Mouse (Mus musculus) myocyte (in vitro differentiated cells): Measurements from ENCODE around the gene Zfp385c. TPM values are rescaled to one million over a fixed set of nuclear protein-coding genes. Genes with fewer than 3 reads are reported as not detected.

Experiments used
- H3K27me3 ChIP-seq: one replicate; pipeline ENCODE4 v1.6.1; 2011; ENCODE audit not compliant: control insufficient read depth, insufficient read depth, insufficient read length
- H3K36me3 ChIP-seq: one replicate; pipeline ENCODE4 v1.6.1; 2011; ENCODE audit not compliant: control insufficient read depth, insufficient read depth
- H3K4me2 ChIP-seq: one replicate; pipeline ENCODE4 v1.6.1; 2011; ENCODE audit warnings: low read depth, control low read depth
- H3K4me3 ChIP-seq: one replicate; pipeline ENCODE4 v1.5.1; 2011; ENCODE audit warnings: mild to moderate bottlenecking, control low read depth, moderate library complexity
- H3K79me2 ChIP-seq: one replicate; pipeline ENCODE4 v1.6.1; 2011; ENCODE audit not compliant: control insufficient read depth, insufficient read depth
- H3ac ChIP-seq: one replicate; pipeline ENCODE4 v1.6.1; 2011; ENCODE audit not compliant: control insufficient read depth, insufficient read length
- CEBPB ChIP-seq: IDR thresholded peaks from 2 replicates; pipeline ENCODE4 v1.6.1; 2011; ENCODE audit warnings: mild to moderate bottlenecking, moderate library complexity; ENCODE audit not compliant: poor library complexity, insufficient read depth, severe bottlenecking
- E2F4 ChIP-seq: IDR thresholded peaks from one replicate; pipeline ENCODE4 v1.6.1; 2011; ENCODE audit warnings: mild to moderate bottlenecking, control low read depth, moderate library complexity; ENCODE audit not compliant: insufficient read depth
- MAX ChIP-seq: IDR thresholded peaks from one replicate; pipeline ENCODE4 v1.6.1; 2011; ENCODE audit warnings: low read depth, mild to moderate bottlenecking, control low read depth
- MYOD1 ChIP-seq, 3 experiments: IDR thresholded peaks; one replicate each; pipeline ENCODE4 v1.6.1; 2011; ENCODE audit warnings: control low read depth in 2 of 3, low read depth in 2 of 3, mild to moderate bottlenecking in 2 of 3, moderate library complexity in 1 of 3; ENCODE audit not compliant: insufficient read length in 2 of 3, control insufficient read depth in 1 of 3
- MYOG ChIP-seq, 3 experiments: IDR thresholded peaks; one replicate each; pipeline ENCODE4 v1.6.1; 2011; ENCODE audit warnings: control low read depth in 2 of 3, low read depth in 2 of 3, mild to moderate bottlenecking in 2 of 3; ENCODE audit not compliant: insufficient read length in 2 of 3, control insufficient read depth in 1 of 3, insufficient read depth in 1 of 3
- POLR2A ChIP-seq: IDR thresholded peaks from one replicate; pipeline ENCODE4 v1.6.1; 2011; ENCODE audit warnings: low read depth, mild to moderate bottlenecking, control low read depth, moderate library complexity; ENCODE audit not compliant: insufficient read length
- POLR2AphosphoS2 ChIP-seq: IDR thresholded peaks from one replicate; pipeline ENCODE4 v1.6.1; 2011; ENCODE audit warnings: low read depth, control low read depth; ENCODE audit not compliant: insufficient read length
- REST ChIP-seq: IDR thresholded peaks from one replicate; pipeline ENCODE4 v1.6.1; 2011; ENCODE audit warnings: mild to moderate bottlenecking, control low read depth, moderate library complexity; ENCODE audit not compliant: insufficient read depth, insufficient read length
- SRF ChIP-seq: IDR thresholded peaks from one replicate; pipeline ENCODE4 v1.6.1; 2011; ENCODE audit warnings: low read depth; ENCODE audit not compliant: control insufficient read depth, insufficient read length
- TCF12 ChIP-seq: IDR thresholded peaks from one replicate; pipeline ENCODE4 v1.6.1; 2011; ENCODE audit warnings: mild to moderate bottlenecking, control low read depth; ENCODE audit not compliant: poor library complexity, insufficient read depth, severe bottlenecking
- TCF3 ChIP-seq: IDR thresholded peaks from one replicate; pipeline ENCODE4 v1.6.1; 2011; ENCODE audit warnings: low read depth, control low read depth; ENCODE audit not compliant: insufficient read length
- USF1 ChIP-seq: IDR thresholded peaks from one replicate; pipeline ENCODE4 v1.6.1; 2011; ENCODE audit warnings: low read depth, mild to moderate bottlenecking, control low read depth, moderate library complexity
- polyA plus RNA-seq: library from polyadenylated mRNA; unstranded; fragments of >200 nt; fragmentation: generic; extraction: Trizol; gene quantifications from one replicate; pipeline ENCODE4 v1.2.1, GENCODE M21; 2012; ENCODE audit warnings: missing spikeins

Zfp385c gene
- 0.24 TPM for polyA plus RNA-seq

DNA sequence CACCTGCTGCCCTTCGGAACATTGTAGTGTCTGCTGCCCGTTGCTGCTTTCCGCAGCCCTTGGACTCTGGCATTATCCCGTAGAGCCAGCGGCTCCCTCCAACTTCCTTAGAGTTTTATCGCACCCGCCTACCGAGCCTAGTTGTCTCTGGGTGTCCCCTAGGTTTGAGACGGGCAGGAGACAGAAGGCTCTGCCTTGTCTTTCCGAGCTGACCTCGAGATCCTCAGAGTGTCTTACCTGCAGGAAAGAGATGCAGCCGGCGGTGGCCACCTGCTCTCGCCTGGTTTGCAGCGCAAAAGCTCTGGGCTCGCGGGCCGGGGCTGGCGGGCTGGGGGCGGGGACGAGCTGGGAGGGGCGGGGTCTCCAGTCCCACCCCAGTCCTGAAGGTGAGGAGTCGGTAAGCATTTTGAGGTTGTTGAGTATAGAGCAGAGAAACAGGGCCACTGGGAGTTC lies at the start of gene Zfp385c:
Gene Zfp385c, minus strand, starts transcription at position 292 of the 453 bp plus-strand sequence.
- TF ChIP-seq MYOG (IDR thresholded peaks at IDR 0.05; ENCODE audit: control insufficient read depth in 1 of 3, insufficient read depth in 1 of 3, insufficient read length in 2 of 3, low read depth in 2 of 3) (no peak), REST (no peak), POLR2AphosphoS2 (no peak), POLR2A (no peak), MAX (no peak), TCF12 (no peak), CEBPB (no peak)
- no peak within 1 kb of the TSS for H3K4me2 ChIP-seq
- H3K4me3 ChIP-seq, result no peak within 1 kb of the TSS
- no peaks in the 10 kb centered on the region for H3K79me2 ChIP-seq
- H3K36me3 ChIP-seq, result no peaks in the 10 kb centered on the region
- H3K27me3 ChIP-seq, result no peaks in the 10 kb centered on the region
- no peak within 1 kb of the TSS for H3ac ChIP-seq

DNA sequence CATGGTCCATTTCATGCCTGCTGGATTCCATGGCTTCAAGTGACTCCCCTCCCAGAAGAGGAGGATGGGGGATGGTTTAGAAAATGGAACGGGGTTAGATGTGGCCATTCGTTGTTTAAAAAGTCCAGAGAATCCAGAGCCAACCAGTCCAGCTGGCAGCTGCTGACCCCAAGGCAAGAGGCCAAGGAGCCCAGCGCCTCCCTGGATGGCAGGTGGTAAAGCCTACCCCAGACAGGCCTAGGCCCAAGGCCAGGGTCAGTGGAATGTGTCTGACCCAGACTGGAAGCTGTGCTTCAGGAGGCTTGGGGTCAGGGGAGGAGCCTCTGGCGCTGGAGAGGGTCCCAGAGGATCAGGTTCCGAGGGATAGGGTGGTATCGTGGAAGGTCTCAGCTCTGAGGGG lies 49.1 kb upstream of the Zfp385c start:
- H3ac ChIP-seq, result no peak overlapping the region
- H3K36me3 ChIP-seq, result peaks cover 3% of the 10 kb centered on the region
- peaks cover 17% of the 10 kb centered on the region for H3K79me2 ChIP-seq
- peaks cover 11% of the 10 kb centered on the region for H3K27me3 ChIP-seq
- H3K4me2 ChIP-seq, result no peak overlapping the region
- no peak for TF ChIP-seq MAX
- TF ChIP-seq REST, result no peak
- TF ChIP-seq SRF, result no peak
- TF ChIP-seq TCF12, result peak; percentile 59
- TF ChIP-seq POLR2A, result no peak
- peak; percentile 73 for TF ChIP-seq TCF3
- no peak for TF ChIP-seq POLR2AphosphoS2
- no peak for TF ChIP-seq CEBPB
- no peak for TF ChIP-seq USF1
- peak; percentile 64 to 96 (median 95) for TF ChIP-seq MYOD1 (IDR thresholded peaks at IDR 0.05; ENCODE audit: control insufficient read depth in 1 of 3, insufficient read length in 2 of 3, low read depth in 2 of 3)
- TF ChIP-seq MYOG (IDR thresholded peaks at IDR 0.05; ENCODE audit: control insufficient read depth in 1 of 3, insufficient read depth in 1 of 3, insufficient read length in 2 of 3, low read depth in 2 of 3), result peak; percentile 62 to 98 (median 95)
- no peak for TF ChIP-seq E2F4
- no peak overlapping the region for H3K4me3 ChIP-seq

- Histone ChIP-seq H3K4me3 (peak overlapping the region; percentile 99), H3ac (no peak overlapping the region), H3K27me3 (no peaks in the 10 kb centered on the region), H3K4me2 (peak overlapping the region; percentile 96), H3K79me2 (peaks cover 43% of the 10 kb centered on the region), H3K36me3 (peaks cover 4% of the 10 kb centered on the region)
- TF ChIP-seq E2F4 (no peak), SRF (no peak), TCF12 (no peak), TCF3 (no peak), POLR2A (no peak)
These were observed 46.5 kb upstream of the Zfp385c start for GRCm38 (mm10) chr11:100738749-100739148.

- Histone ChIP-seq H3K4me2 (peak within 1 kb of the TSS; percentile 96), H3K79me2 (peaks cover 49% of the 10 kb centered on the region), H3K4me3 (peak within 1 kb of the TSS; percentile 99), H3K27me3 (no peaks in the 10 kb centered on the region), H3K36me3 (peaks cover 5% of the 10 kb centered on the region), H3ac (peak within 1 kb of the TSS; percentile 38)
- no peak for TF ChIP-seq SRF
- TF ChIP-seq REST, result no peak
- TF ChIP-seq USF1, result no peak
- peak; percentile 62 for TF ChIP-seq POLR2A
- peak; percentile 66 for TF ChIP-seq POLR2AphosphoS2
- peak in 1 of 3 experiments; percentile 47 for TF ChIP-seq MYOD1 (IDR thresholded peaks at IDR 0.05; ENCODE audit: control insufficient read depth in 1 of 3, insufficient read length in 2 of 3, low read depth in 2 of 3)
- TF ChIP-seq MYOG (IDR thresholded peaks at IDR 0.05; ENCODE audit: control insufficient read depth in 1 of 3, insufficient read depth in 1 of 3, insufficient read length in 2 of 3, low read depth in 2 of 3), result peak in 1 of 3 experiments; percentile 44
- no peak for TF ChIP-seq MAX
- TF ChIP-seq E2F4, result peak; percentile 51
These were observed 45.9 kb upstream of the Zfp385c start, which contains the start of gene Rab5c for GRCm38 (mm10) chr11:100738066-100738604. Rab5c (minus strand) TSS chr11:100738215.

- H3K4me3 ChIP-seq, result peak overlapping the region; percentile 99
- H3K4me2 ChIP-seq, result peak overlapping the region; percentile 96
- peaks cover 12% of the 10 kb centered on the region for H3K36me3 ChIP-seq
- H3ac ChIP-seq, result peak overlapping the region; percentile 38
- no peak for TF ChIP-seq TCF12
- no peak for TF ChIP-seq TCF3
- no peak for TF ChIP-seq CEBPB
- TF ChIP-seq SRF, result no peak
- TF ChIP-seq USF1, result no peak
- TF ChIP-seq MYOG (IDR thresholded peaks at IDR 0.05; ENCODE audit: control insufficient read depth in 1 of 3, insufficient read depth in 1 of 3, insufficient read length in 2 of 3, low read depth in 2 of 3), result no peak
- no peak for TF ChIP-seq MAX
- TF ChIP-seq MYOD1 (IDR thresholded peaks at IDR 0.05; ENCODE audit: control insufficient read depth in 1 of 3, insufficient read length in 2 of 3, low read depth in 2 of 3), result no peak
- TF ChIP-seq E2F4, result no peak
- no peak for TF ChIP-seq POLR2AphosphoS2
- TF ChIP-seq REST, result no peak
- TF ChIP-seq POLR2A, result no peak
- no peaks in the 10 kb centered on the region for H3K27me3 ChIP-seq
- peaks cover 58% of the 10 kb centered on the region for H3K79me2 ChIP-seq
These were observed 45.0 kb upstream of the Zfp385c start for GRCm38 (mm10) chr11:100737105-100737733.
